Mouse (Mus musculus): ENCODE data around the gene Olfr895. TPM values are rescaled to one million over a fixed set of nuclear protein-coding genes. Genes with fewer than 3 reads are reported as not detected.

Olfr895 gene
- not detected for total RNA-seq (2021)
- long read RNA-seq: 0 reads

GRCm38 (mm10) chr9:38267551-38267950 lies at the start of gene Olfr895:
Gene Olfr895 (plus strand): TSS chr9:38267851.
- no peak for DNase-seq (ENCODE audit: low spot score in 2 of 2)

- no peak for DNase-seq (ENCODE audit: low spot score in 2 of 2)
These were observed 15.2 kb upstream of the Olfr895 start, which contains the start of gene Olfr143 for GRCm38 (mm10) chr9:38252474-38252873. Gene Olfr143 (plus strand): TSS chr9:38252774.

- no peak for DNase-seq (ENCODE audit: low spot score in 2 of 2)
These were observed 23.2 kb downstream of the Olfr895 start, which contains the start of gene Olfr896-ps1 for GRCm38 (mm10) chr9:38290807-38291206. Gene Olfr896-ps1 (plus strand): TSS chr9:38291107.

Other genes with a start within 250 kb of the Olfr895 start
- gene Olfr883, start 242.0 kb upstream of the Olfr895 start, total RNA-seq (2021): not detected
- not detected for gene Olfr884, start 221.3 kb upstream of the Olfr895 start, total RNA-seq (2021)
- not detected for gene Olfr885, start 206.5 kb upstream of the Olfr895 start, total RNA-seq (2021)
- gene Olfr887, start 183.8 kb upstream of the Olfr895 start, total RNA-seq (2021): not detected
- gene Olfr888, start 159.7 kb upstream of the Olfr895 start, total RNA-seq (2021): not detected
- gene Olfr889, start 152.7 kb upstream of the Olfr895 start, total RNA-seq (2021): not detected
- not detected for gene Olfr890, start 125.3 kb upstream of the Olfr895 start, total RNA-seq (2021)
- not detected for gene Olfr891, start 87.0 kb upstream of the Olfr895 start, total RNA-seq (2021)
- not detected for gene Olfr893, start 59.5 kb upstream of the Olfr895 start, total RNA-seq (2021)
- gene Olfr894, start 49.8 kb upstream of the Olfr895 start, total RNA-seq (2021): not detected
- not detected for gene Olfr143, start 15.1 kb upstream of the Olfr895 start, total RNA-seq (2021)
- not detected for gene Olfr896-ps1, start 23.3 kb downstream of the Olfr895 start, total RNA-seq (2021)
- not detected for gene Olfr25, start 61.2 kb downstream of the Olfr895 start, total RNA-seq (2021)
- gene Olfr898, start 80.6 kb downstream of the Olfr895 start, total RNA-seq (2021): not detected
- gene Olfr250, start 99.0 kb downstream of the Olfr895 start, total RNA-seq (2021): not detected
- not detected for gene Olfr251, start 109.2 kb downstream of the Olfr895 start, total RNA-seq (2021)
- not detected for gene Olfr147, start 133.8 kb downstream of the Olfr895 start, total RNA-seq (2021)
- not detected for gene Olfr901, start 161.6 kb downstream of the Olfr895 start, total RNA-seq (2021)
- gene Olfr902, start 179.8 kb downstream of the Olfr895 start, total RNA-seq (2021): not detected
- not detected for gene Olfr904, start 195.3 kb downstream of the Olfr895 start, total RNA-seq (2021)
- under 1 TPM in 1 of 2 experiments, not detected in 1; 0.07 TPM for gene Olfr905, start 203.3 kb downstream of the Olfr895 start, total RNA-seq (2021)
- not detected for gene Olfr906, start 219.2 kb downstream of the Olfr895 start, total RNA-seq (2021)
- not detected for gene Olfr907, start 227.9 kb downstream of the Olfr895 start, total RNA-seq (2021)

Data from layer of hippocampus, postnatal 10 days (tissue).